Mouse (Mus musculus) heart, postnatal 0 days (tissue): Measurements from ENCODE around the gene Slc6a19. TPM values are rescaled to one million over a fixed set of nuclear protein-coding genes. Genes with fewer than 3 reads are reported as not detected.
A peak's percentile ranks its signal among the peaks of the same experiment; 100 is the strongest.

Experiments used
- ATAC-seq: fragments of 200-750 bp; cut with Nextera tagmentation; 2 replicates; pipeline ENCODE4 v1.8.0; 2017; ENCODE audit warnings: low read depth, moderate number of reproducible peaks, moderate library complexity; ENCODE audit not compliant: insufficient read depth
- DNase-seq: peaks from one replicate; pipeline ENCODE4 v3.0.0-alpha.2; 2016; ENCODE audit warnings: low spot score
- H3K27ac ChIP-seq: fragments of 300-500 bp; sonication (generic); 2 replicates; pipeline ENCODE4 v1.5.1; 2014; ENCODE audit warnings: low read depth, mild to moderate bottlenecking
- H3K27me3 ChIP-seq: fragments of 300-500 bp; sonication (generic); 2 replicates; pipeline ENCODE4 v1.6.1; 2014; ENCODE audit warnings: low read length, mixed read lengths; ENCODE audit not compliant: control insufficient read depth, insufficient read depth
- H3K36me3 ChIP-seq: fragments of 300-500 bp; sonication (generic); replicated peaks from 2 replicates; pipeline ENCODE4 v1.6.1; 2014; ENCODE audit warnings: low read length, mixed read lengths; ENCODE audit not compliant: control insufficient read depth, insufficient read depth
- H3K4me1 ChIP-seq: fragments of 300-500 bp; sonication (generic); 2 replicates; pipeline ENCODE4 v1.6.1; 2014; ENCODE audit warnings: antibody characterized with exemption; ENCODE audit not compliant: control insufficient read depth, insufficient read depth
- H3K4me2 ChIP-seq: fragments of 300-500 bp; sonication (generic); 2 replicates; pipeline ENCODE4 v1.6.1; 2014; ENCODE audit warnings: low read depth, mild to moderate bottlenecking, low read length, moderate library complexity
- H3K4me3 ChIP-seq: fragments of 300-500 bp; sonication (generic); 2 replicates; pipeline ENCODE4 v1.5.1; 2014; ENCODE audit warnings: low read depth, low read length
- H3K9ac ChIP-seq: fragments of 300-500 bp; sonication (generic); replicated peaks from 2 replicates; pipeline ENCODE4 v1.6.1; 2014; ENCODE audit warnings: low read depth, low read length, mixed read lengths
- H3K9me3 ChIP-seq: fragments of 300-500 bp; sonication (generic); replicated peaks from 2 replicates; pipeline ENCODE4 v1.6.1; 2016; ENCODE audit warnings: low read length; ENCODE audit not compliant: control insufficient read depth
- CTCF ChIP-seq: IDR thresholded peaks from 2 replicates; pipeline ENCODE4 v1.5.1; 2016; ENCODE audit warnings: antibody characterized with exemption, control low read depth, low read depth
- EP300 ChIP-seq: IDR thresholded peaks from 2 replicates; pipeline ENCODE4 v1.6.1; 2016; ENCODE audit warnings: antibody characterized with exemption, low read depth
- WGBS: fragments of 180-500 bp; shearing (Covaris S2); extraction: QIAGEN DNeasy Blood & Tissue Kit; methylation state at CpG from one replicate; pipeline ENCODE4 v1.1.7; 2014; 5-methylcytosine and 5-hydroxymethylcytosine counted together
- polyA plus RNA-seq: library from polyadenylated mRNA; unstranded; fragments of >200 nt; fragmentation: Nextera tagmentation; extraction: Ambion mirVana; gene quantifications from 2 replicates; pipeline ENCODE4 v1.2.1, GENCODE M21; 2015
- total RNA-seq: library from RNA; depleted of rRNA; stranded (reverse); fragments of >200 nt; gene quantifications from 2 replicates; pipeline ENCODE4 v1.2.3, GENCODE M21; 2014; ENCODE audit warnings: low replicate concordance

The Slc6a19 gene
- total and polyA plus RNA-seq, 2 experiments from 2014 or later: not detected

- 81% methylated on average over 6 of the region's 6 CpGs for whole genome bisulfite sequencing
- no peaks in the 10 kb centered on the region for H3K27me3 ChIP-seq
- no peak for ATAC-seq
Observed at GRCm38 (mm10) chr13:73699714-73700113, 5.0 kb downstream of the Slc6a19 start.

GRCm38 (mm10) chr13:73696529-73696928 lies 8.1 kb downstream of the Slc6a19 start:
- no peak overlapping the region for H3K4me2 ChIP-seq
- no peak overlapping the region for H3K27ac ChIP-seq
- TF ChIP-seq CTCF (no peak), EP300 (no peak)
- H3K4me1 ChIP-seq: no peaks in the 10 kb centered on the region
- H3K9ac ChIP-seq: no peak overlapping the region
- 50% methylated on average over 3 of the region's 3 CpGs for WGBS
- no peak overlapping the region for H3K4me3 ChIP-seq
- H3K27me3 ChIP-seq: no peaks in the 10 kb centered on the region
- no peaks in the 10 kb centered on the region for H3K9me3 ChIP-seq
- H3K36me3 ChIP-seq: no peaks in the 10 kb centered on the region
- DNase-seq: no peak
- no peak for ATAC-seq

More at GRCm38 (mm10) chr13:73699714-73700113, 5.0 kb downstream of the Slc6a19 start:
- H3K4me2 ChIP-seq: no peak overlapping the region
- H3K27ac ChIP-seq: no peak overlapping the region
- no peaks in the 10 kb centered on the region for H3K9me3 ChIP-seq
- no peak for DNase-seq
- no peak overlapping the region for H3K9ac ChIP-seq
- TF ChIP-seq CTCF (no peak), EP300 (no peak)
- H3K4me3 ChIP-seq: no peak overlapping the region
- no peaks in the 10 kb centered on the region for H3K4me1 ChIP-seq
- no peaks in the 10 kb centered on the region for H3K36me3 ChIP-seq

- H3K4me3 ChIP-seq: no peak overlapping the region
- DNase-seq (no peak), ATAC-seq (no peak)
- H3K36me3 ChIP-seq: no peaks in the 10 kb centered on the region
- no peak overlapping the region for H3K4me2 ChIP-seq
- no peaks in the 10 kb centered on the region for H3K4me1 ChIP-seq
- no peak overlapping the region for H3K27ac ChIP-seq
- H3K9ac ChIP-seq: no peak overlapping the region
- TF ChIP-seq CTCF (no peak), EP300 (no peak)
- no peaks in the 10 kb centered on the region for H3K9me3 ChIP-seq
- 29% methylated on average over 1 of the region's 1 CpGs for WGBS
- H3K27me3 ChIP-seq: no peaks in the 10 kb centered on the region
Observed at GRCm38 (mm10) chr13:73694972-73695371, 9.7 kb downstream of the Slc6a19 start.

- H3K36me3 ChIP-seq: no peaks in the 10 kb centered on the region
- no peak overlapping the region for H3K4me2 ChIP-seq
- WGBS: 55% methylated on average over 2 of the region's 2 CpGs
- ATAC-seq: no peak
- no peaks in the 10 kb centered on the region for H3K27me3 ChIP-seq
- H3K9ac ChIP-seq: no peak overlapping the region
- no peaks in the 10 kb centered on the region for H3K4me1 ChIP-seq
- H3K27ac ChIP-seq: no peak overlapping the region
- no peaks in the 10 kb centered on the region for H3K9me3 ChIP-seq
- H3K4me3 ChIP-seq: no peak overlapping the region
- no peak for DNase-seq
- TF ChIP-seq EP300 (no peak), CTCF (no peak)
Observed at GRCm38 (mm10) chr13:73693333-73693732, 11.3 kb downstream of the Slc6a19 start.

- no peaks in the 10 kb centered on the region for H3K27me3 ChIP-seq
- no peaks in the 10 kb centered on the region for H3K4me1 ChIP-seq
- H3K36me3 ChIP-seq: no peaks in the 10 kb centered on the region
- TF ChIP-seq EP300: no peak
- peak; percentile 69 for TF ChIP-seq CTCF
- no peak overlapping the region for H3K4me3 ChIP-seq
- 23% methylated on average over 10 of the region's 10 CpGs for WGBS
- ATAC-seq (peak; percentile 69), DNase-seq (peak; percentile 77)
- H3K9ac ChIP-seq: no peak overlapping the region
- no peak overlapping the region for H3K27ac ChIP-seq
- H3K9me3 ChIP-seq: no peaks in the 10 kb centered on the region
- H3K4me2 ChIP-seq: no peak overlapping the region
Observed at GRCm38 (mm10) chr13:73692249-73692868, 12.3 kb downstream of the Slc6a19 start.

- H3K36me3 ChIP-seq: no peaks in the 10 kb centered on the region
- no peaks in the 10 kb centered on the region for H3K4me1 ChIP-seq
- H3K4me2 ChIP-seq: no peak overlapping the region
- H3K27me3 ChIP-seq: no peaks in the 10 kb centered on the region
- WGBS: 63% methylated on average over 4 of the region's 4 CpGs
- H3K9me3 ChIP-seq: no peaks in the 10 kb centered on the region
- H3K4me3 ChIP-seq: no peak overlapping the region
- ATAC-seq (no peak), DNase-seq (no peak)
- H3K9ac ChIP-seq: no peak overlapping the region
- no peak overlapping the region for H3K27ac ChIP-seq
- TF ChIP-seq CTCF: no peak
- no peak for TF ChIP-seq EP300
Observed at GRCm38 (mm10) chr13:73688934-73689333, 15.7 kb downstream of the Slc6a19 start.
